In the genomic region with DNA sequence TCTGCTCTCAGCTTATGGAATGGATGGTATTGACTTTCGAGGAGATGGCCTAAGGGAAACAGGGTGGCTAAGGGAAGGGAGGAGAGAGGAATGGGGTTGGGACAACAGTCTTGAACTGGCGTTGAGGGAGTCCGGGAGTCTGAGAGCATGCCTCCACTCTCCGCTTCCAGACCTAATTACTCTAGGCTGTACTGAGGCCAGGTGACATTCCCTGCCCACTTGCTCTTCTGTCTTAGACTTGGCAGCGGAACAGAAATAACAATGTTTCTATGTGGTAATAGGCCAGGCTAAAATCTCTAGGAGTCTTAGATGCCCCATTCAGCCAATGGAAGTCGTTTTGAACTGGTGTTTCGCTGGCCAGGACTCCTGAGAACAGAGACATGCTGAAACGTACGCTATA, we compare ENCODE assay signal across 9 mouse cellular contexts. TPM values are rescaled to one million over a fixed set of nuclear protein-coding genes. Genes with fewer than 3 reads are reported as not detected.
DNase-seq lines count a peak whose midpoint lies in the region; ATAC-seq and TF ChIP-seq lines count a peak whose summit lies in the region.
"Had no signal": no experiment of that assay in that cellular context is flagged by ENCODE, and none has a peak within 500 bp of the region (broad histone marks: within the 10 kb centered on the region; RNA-seq: fewer than 3 reads in every experiment).

No protein-coding gene starts in this region.

- no peak for TF ChIP-seq POLR2A in bone marrow macrophage, adult 2 months (IDR thresholded peaks at IDR 0.05; ENCODE audit: borderline replicate concordance, low read depth, low read length)

- H3K4me2 ChIP-seq in kidney, embryonic 15.5 days, result peak overlapping the region; percentile 81
- H3K4me2 ChIP-seq in hindbrain, embryonic 14.5 days (replicated peaks), result peak overlapping the region; percentile 82
- H3K4me2 ChIP-seq in midbrain, embryonic 16.5 days (ENCODE audit: low read length), result peak overlapping the region; percentile 86

- 75% methylated on average over 9 of the region's 9 CpGs for WGBS in kidney, embryonic 15.5 days
- WGBS in hindbrain, embryonic 14.5 days, result 86% methylated on average over 9 of the region's 9 CpGs
- 90% methylated on average over 9 of the region's 9 CpGs for WGBS in midbrain, embryonic 16.5 days

- H3K4me3 ChIP-seq in kidney, embryonic 15.5 days (replicated peaks), result peak overlapping the region; percentile 74
- peak overlapping the region; percentile 77 for H3K4me3 ChIP-seq in bone marrow macrophage, adult 2 months (ENCODE audit: insufficient read depth, low read length)
- peak overlapping the region; percentile 89 for H3K4me3 ChIP-seq in hindbrain, embryonic 14.5 days (replicated peaks; ENCODE audit: low read length)
- H3K4me3 ChIP-seq in midbrain, embryonic 16.5 days (ENCODE audit: low read depth, low read length), result peak overlapping the region; percentile 87

- no peaks in the 10 kb centered on the region for H3K9me3 ChIP-seq in kidney, embryonic 15.5 days (replicated peaks)
- H3K9me3 ChIP-seq in hindbrain, embryonic 14.5 days (ENCODE audit: control insufficient read depth, low read length), result no peaks in the 10 kb centered on the region
- H3K9me3 ChIP-seq in midbrain, embryonic 16.5 days (replicated peaks; ENCODE audit: control insufficient read depth, low read length, poor library complexity, severe bottlenecking), result no peaks in the 10 kb centered on the region

- DNase-seq in kidney, postnatal 10 days, result no peak
- DNase-seq in hindbrain, embryonic 14.5 days (ENCODE audit: low spot score), result no peak
- no peak for DNase-seq in thymus, postnatal 14 days
- DNase-seq in cerebellum, adult 9-10 months, result no peak
- no peak for DNase-seq in adrenal gland, adult 2 months
- DNase-seq: layer of hippocampus, postnatal 36 days had no signal

- H3K27me3 ChIP-seq in kidney, embryonic 15.5 days, result no peaks in the 10 kb centered on the region
- no peaks in the 10 kb centered on the region for H3K27me3 ChIP-seq in hindbrain, embryonic 14.5 days (ENCODE audit: control insufficient read depth, insufficient read depth, low read length)
- H3K27me3 ChIP-seq in midbrain, embryonic 16.5 days (ENCODE audit: control insufficient read depth, insufficient read depth, low read depth, low read length), result no peaks in the 10 kb centered on the region

- H3K36me3 ChIP-seq in kidney, embryonic 15.5 days, result peaks cover 13% of the 10 kb centered on the region; the same call in 1 of the 2 replicates
- H3K36me3 ChIP-seq in hindbrain, embryonic 14.5 days (replicated peaks; ENCODE audit: control insufficient read depth, insufficient read depth), result peaks cover 14% of the 10 kb centered on the region
- H3K36me3 ChIP-seq in midbrain, embryonic 16.5 days (ENCODE audit: control insufficient read depth, insufficient read depth, low read length), result no peaks in the 10 kb centered on the region

- H3K27ac ChIP-seq in kidney, embryonic 15.5 days, result no peak overlapping the region
- H3K27ac ChIP-seq in bone marrow macrophage, adult 2 months (ENCODE audit: insufficient read depth, low read depth, low read length), result peak overlapping the region; percentile 87
- H3K27ac ChIP-seq in hindbrain, embryonic 14.5 days, result no peak overlapping the region
- H3K27ac ChIP-seq in midbrain, embryonic 16.5 days (ENCODE audit: low read length), result no peak overlapping the region

- H3K9ac ChIP-seq in kidney, embryonic 15.5 days, result peak overlapping the region; percentile 69
- peak overlapping the region; percentile 87 for H3K9ac ChIP-seq in hindbrain, embryonic 14.5 days
- peak overlapping the region; percentile 89 for H3K9ac ChIP-seq in midbrain, embryonic 16.5 days (ENCODE audit: low read depth, low read length)

- H3K4me1 ChIP-seq in kidney, embryonic 15.5 days, result peaks cover 10% of the 10 kb centered on the region
- H3K4me1 ChIP-seq in bone marrow macrophage, adult 2 months (ENCODE audit: control insufficient read depth, insufficient read depth, low read length), result peaks cover 59% of the 10 kb centered on the region
- peaks cover 9% of the 10 kb centered on the region for H3K4me1 ChIP-seq in hindbrain, embryonic 14.5 days (replicated peaks; ENCODE audit: control insufficient read depth, insufficient read depth, low read length)
- H3K4me1 ChIP-seq in midbrain, embryonic 16.5 days (ENCODE audit: control insufficient read depth, insufficient read depth, low read length), result peaks cover 19% of the 10 kb centered on the region

- TF ChIP-seq CTCF in bone marrow macrophage, adult 2 months (IDR thresholded peaks at IDR 0.05; ENCODE audit: low read depth, low read length), result no peak

- no peak for ATAC-seq in kidney, embryonic 15.5 days (replicated peaks; ENCODE audit: low FRiP score)
- ATAC-seq in hindbrain, embryonic 14.5 days (ENCODE audit: low FRiP score), result no peak
- ATAC-seq in midbrain, embryonic 16.5 days, result peak; percentile 36; the same call in 1 of the 2 replicates

RNA-seq across cellular contexts. Expression of gene Pla2g15, which starts 0.8 kb away (rescaled TPM):
- polyA plus RNA-seq in kidney, embryonic 15.5 days (2015; fragmentation: Nextera tagmentation; extraction: Ambion mirVana), result 12.4 and 13.9 TPM in 2 replicates
- 144 and 153 TPM in 2 replicates for polyA plus RNA-seq in bone marrow macrophage, adult 2 months (2012; ENCODE audit: insufficient read depth, insufficient read length, missing spikeins)
- polyA plus RNA-seq in hindbrain, embryonic 14.5 days (2014; fragmentation: Nextera tagmentation; extraction: Ambion mirVana), result 7.9 and 9.1 TPM in 2 replicates
- 24.5 and 25.2 TPM in 2 replicates for polyA plus RNA-seq in midbrain, embryonic 16.5 days (2015; fragmentation: Nextera tagmentation; extraction: Ambion mirVana)
- 10 to 100 TPM; 21.9 to 38.8 TPM for total RNA-seq in adrenal gland, adult 2 months (2021)
- 21.9 and 22.1 TPM in 2 replicates for polyA plus RNA-seq in adrenal gland, adult 2 months (2012; rRNA removed)

RNA-seq across cellular contexts. Expression of gene Esrp2, which starts 14.3 kb away (rescaled TPM):
- 14.9 and 15.8 TPM in 2 replicates for polyA plus RNA-seq in kidney, embryonic 15.5 days (2015; fragmentation: Nextera tagmentation; extraction: Ambion mirVana)
- polyA plus RNA-seq in bone marrow macrophage, adult 2 months (2012; ENCODE audit: insufficient read depth, insufficient read length, missing spikeins), result not detected in 2 replicates
- polyA plus RNA-seq in hindbrain, embryonic 14.5 days (2014; fragmentation: Nextera tagmentation; extraction: Ambion mirVana), result 0.19 TPM in 1 of 2 replicates, not detected in the other
- 0.14 and 0.29 TPM in 2 replicates for polyA plus RNA-seq in midbrain, embryonic 16.5 days (2015; fragmentation: Nextera tagmentation; extraction: Ambion mirVana)
- 1 to 10 TPM; 1.7 to 3.7 TPM for total RNA-seq in adrenal gland, adult 2 months (2021)
- 2.0 and 5.5 TPM in 2 replicates for polyA plus RNA-seq in adrenal gland, adult 2 months (2012; rRNA removed)
- total RNA-seq: layer of hippocampus, postnatal 36 days had no signal

RNA-seq across cellular contexts. Expression of gene Slc7a6, which starts 17.6 kb away (rescaled TPM):
- 52.7 and 57.3 TPM in 2 replicates for polyA plus RNA-seq in kidney, embryonic 15.5 days (2015; fragmentation: Nextera tagmentation; extraction: Ambion mirVana)
- 8.3 and 9.4 TPM in 2 replicates for polyA plus RNA-seq in bone marrow macrophage, adult 2 months (2012; ENCODE audit: insufficient read depth, insufficient read length, missing spikeins)
- polyA plus RNA-seq in hindbrain, embryonic 14.5 days (2014; fragmentation: Nextera tagmentation; extraction: Ambion mirVana), result 65.8 and 67.3 TPM in 2 replicates
- polyA plus RNA-seq in midbrain, embryonic 16.5 days (2015; fragmentation: Nextera tagmentation; extraction: Ambion mirVana), result 41.8 and 53.5 TPM in 2 replicates
- total RNA-seq in adrenal gland, adult 2 months (2021), result 10 to 100 TPM; 27.2 to 34.0 TPM
- 17.3 and 26.5 TPM in 2 replicates for polyA plus RNA-seq in adrenal gland, adult 2 months (2012; rRNA removed)

RNA-seq across cellular contexts. Expression of gene Slc7a6os, which starts 59.7 kb away (rescaled TPM):
- polyA plus RNA-seq in kidney, embryonic 15.5 days (2015; fragmentation: Nextera tagmentation; extraction: Ambion mirVana), result 36.3 and 37.2 TPM in 2 replicates
- 25.5 and 26.5 TPM in 2 replicates for polyA plus RNA-seq in bone marrow macrophage, adult 2 months (2012; ENCODE audit: insufficient read depth, insufficient read length, missing spikeins)
- polyA plus RNA-seq in hindbrain, embryonic 14.5 days (2014; fragmentation: Nextera tagmentation; extraction: Ambion mirVana), result 29.2 and 30.2 TPM in 2 replicates
- polyA plus RNA-seq in midbrain, embryonic 16.5 days (2015; fragmentation: Nextera tagmentation; extraction: Ambion mirVana), result 30.8 and 33.1 TPM in 2 replicates
- 10 to 100 TPM; 24.2 to 25.1 TPM for total RNA-seq in adrenal gland, adult 2 months (2021)
- 14.1 and 14.7 TPM in 2 replicates for polyA plus RNA-seq in adrenal gland, adult 2 months (2012; rRNA removed)

RNA-seq across cellular contexts. Expression of gene Prmt7, which starts 59.7 kb away (rescaled TPM):
- 50.7 and 51.8 TPM in 2 replicates for polyA plus RNA-seq in kidney, embryonic 15.5 days (2015; fragmentation: Nextera tagmentation; extraction: Ambion mirVana)
- polyA plus RNA-seq in bone marrow macrophage, adult 2 months (2012; ENCODE audit: insufficient read depth, insufficient read length, missing spikeins), result 3.9 and 8.8 TPM in 2 replicates
- polyA plus RNA-seq in hindbrain, embryonic 14.5 days (2014; fragmentation: Nextera tagmentation; extraction: Ambion mirVana), result 57.4 and 61.9 TPM in 2 replicates
- 60.9 and 61.5 TPM in 2 replicates for polyA plus RNA-seq in midbrain, embryonic 16.5 days (2015; fragmentation: Nextera tagmentation; extraction: Ambion mirVana)
- 10 to 100 TPM; 23.0 to 28.1 TPM for total RNA-seq in adrenal gland, adult 2 months (2021)
- 14.1 and 19.8 TPM in 2 replicates for polyA plus RNA-seq in adrenal gland, adult 2 months (2012; rRNA removed)
